Mouse (Mus musculus) C2C12 (cell line): ENCODE measurements around the gene Pank2.

ENCODE experiments used
- CTCF ChIP-seq: IDR thresholded peaks from one replicate; pipeline ENCODE4 v1.5.1; 2011; ENCODE audit not compliant: control insufficient read depth, insufficient read depth, insufficient read length
- MAX ChIP-seq: IDR thresholded peaks from one replicate; pipeline ENCODE4 v1.6.1; 2011; ENCODE audit warnings: mild to moderate bottlenecking, control low read depth
- MYOD1 ChIP-seq: IDR thresholded peaks from one replicate; pipeline ENCODE4 v1.6.1; 2011; ENCODE audit warnings: low read depth; ENCODE audit not compliant: control insufficient read depth, insufficient read length

- TF ChIP-seq MAX (no peak), CTCF (no peak), MYOD1 (no peak)
Measured at GRCm38 (mm10) chr2:131304497-131304896, 42.2 kb downstream of the Pank2 start.
